Mouse (Mus musculus) ES-E14 (cell line): Measurements from ENCODE around the gene Ifna6. TPM values are rescaled to one million over a fixed set of nuclear protein-coding genes. Genes with fewer than 3 reads are reported as not detected.

Experiments
- DNase-seq: peaks from one replicate; pipeline ENCODE4 v3.0.0-alpha.2; 2013; ENCODE audit warnings: low read depth, low spot score
- H3K27ac ChIP-seq: 2 replicates; pipeline ENCODE4 v1.5.1; 2012; ENCODE audit warnings: low read depth, mild to moderate bottlenecking, low read length, moderate library complexity, mixed read lengths; ENCODE audit not compliant: poor library complexity, insufficient read depth, severe bottlenecking
- H3K36me3 ChIP-seq: 2 replicates; pipeline ENCODE4 v1.6.1; 2012; ENCODE audit warnings: mild to moderate bottlenecking, low read length, moderate library complexity, mixed read lengths; ENCODE audit not compliant: control insufficient read depth, poor library complexity, insufficient read depth, severe bottlenecking
- H3K4me1 ChIP-seq, 2 experiments: fragments of 150-350 bp in 1 of 2; sonication (generic) in 1 of 2; 2 replicates each; pipeline ENCODE4 v1.6.1; 2012; ENCODE audit warnings: low read length in 2 of 2, mild to moderate bottlenecking in 1 of 2, mixed read lengths in 1 of 2; ENCODE audit not compliant: control insufficient read depth in 2 of 2, insufficient read depth in 2 of 2, poor library complexity in 1 of 2
- H3K4me3 ChIP-seq, 2 experiments: fragments of 150-350 bp in 1 of 2; sonication (generic) in 1 of 2; 2 replicates each; pipeline ENCODE4 v1.5.1; 2012; ENCODE audit warnings: low read length in 2 of 2, low read depth in 1 of 2, mild to moderate bottlenecking in 1 of 2, mixed read lengths in 1 of 2; ENCODE audit not compliant: insufficient read depth in 1 of 2, poor library complexity in 1 of 2, severe bottlenecking in 1 of 2
- H3K9ac ChIP-seq: 2 replicates; pipeline ENCODE4 v1.6.1; 2012; ENCODE audit warnings: low read depth, mild to moderate bottlenecking, low read length, mixed read lengths; ENCODE audit not compliant: poor library complexity, insufficient read depth, severe bottlenecking
- H3K9me3 ChIP-seq: fragments of 150-350 bp; sonication (generic); 2 replicates; pipeline ENCODE4 v1.6.1; 2012; ENCODE audit warnings: low read depth, mild to moderate bottlenecking, low read length; ENCODE audit not compliant: control insufficient read depth, insufficient read depth
- CHD2 ChIP-seq: IDR thresholded peaks from 2 replicates; pipeline ENCODE4 v1.6.1; 2014; ENCODE audit warnings: mild to moderate bottlenecking, low read depth, low read length, inconsistent platforms
- HCFC1 ChIP-seq: IDR thresholded peaks from 2 replicates; pipeline ENCODE4 v1.6.1; 2012; ENCODE audit warnings: low read length, inconsistent platforms, borderline replicate concordance; ENCODE audit not compliant: insufficient read depth
- MAFK ChIP-seq: IDR thresholded peaks from 2 replicates; pipeline ENCODE4 v1.6.1; 2014; ENCODE audit warnings: mild to moderate bottlenecking, low read depth, low read length, inconsistent platforms; ENCODE audit not compliant: insufficient read depth
- ZC3H11A ChIP-seq: IDR thresholded peaks from 2 replicates; pipeline ENCODE4 v1.6.1; 2012; ENCODE audit warnings: low read depth, mild to moderate bottlenecking, inconsistent platforms, low read length, borderline replicate concordance
- ZNF384 ChIP-seq: IDR thresholded peaks from 2 replicates; pipeline ENCODE4 v1.6.1; 2012; ENCODE audit warnings: low read depth, low read length, inconsistent platforms
- in situ Hi-C, 2 experiments: fragments of 600-800 bp; cut with MboI; formaldehyde crosslinking; loops; one replicate each; pipeline ENCODE4 v1.15.1; 2025; ENCODE audit warnings: low sequenced_read_pairs in 2 of 2, inconsistent platforms in 1 of 2; ENCODE audit not compliant: unreplicated experiment in 2 of 2
- total RNA-seq: library from RNA; depleted of rRNA; stranded (reverse); fragments of 300-350 nt; gene quantifications from 2 replicates; pipeline ENCODE4 v1.2.3, GENCODE M21; 2012

Gene Ifna6
- total RNA-seq, 1 experiment = not detected

GRCm38 (mm10) chr4:88838828-88839227 lies 11.6 kb downstream of the Ifna6 start:
- Histone ChIP-seq H3K4me3 (no peak overlapping the region), H3K9me3 (no peaks in the 10 kb centered on the region), H3K27ac (no peak overlapping the region), H3K4me1 (no peaks in the 10 kb centered on the region), H3K9ac (no peak overlapping the region), H3K36me3 (no peaks in the 10 kb centered on the region)
- no peak for DNase-seq
- TF ChIP-seq CHD2 = no peak
- no peak for TF ChIP-seq ZC3H11A
- TF ChIP-seq HCFC1 = no peak
- no peak for TF ChIP-seq ZNF384
- TF ChIP-seq MAFK = no peak
- in situ Hi-C loops = no loop called here

GRCm38 (mm10) chr4:88840058-88840457 lies 12.8 kb downstream of the Ifna6 start:
- Histone ChIP-seq H3K9me3 (no peaks in the 10 kb centered on the region), H3K4me3 (no peak overlapping the region), H3K36me3 (no peaks in the 10 kb centered on the region), H3K4me1 (no peaks in the 10 kb centered on the region), H3K27ac (no peak overlapping the region), H3K9ac (no peak overlapping the region)
- in situ Hi-C loops = no loop called here
- DNase-seq = no peak
- TF ChIP-seq ZNF384 (no peak), HCFC1 (no peak), MAFK (no peak), CHD2 (no peak)

GRCm38 (mm10) chr4:88841438-88841911 lies 14.3 kb downstream of the Ifna6 start, which contains the start of gene Ifna4:
TSS of gene Ifna4 (plus strand) at chr4:88841861.
- TF ChIP-seq CHD2 = no peak
- TF ChIP-seq HCFC1 = no peak
- no peak for TF ChIP-seq MAFK
- no peak for TF ChIP-seq ZNF384
- no peak for TF ChIP-seq ZC3H11A
- DNase-seq = no peak
- no peaks in the 10 kb centered on the region for H3K36me3 ChIP-seq
- H3K27ac ChIP-seq = no peak within 1 kb of the TSS
- H3K9ac ChIP-seq = no peak within 1 kb of the TSS
- no peaks in the 10 kb centered on the region for H3K4me1 ChIP-seq
- no peaks in the 10 kb centered on the region for H3K9me3 ChIP-seq
- in situ Hi-C loops = no loop called here
- no peak within 1 kb of the TSS for H3K4me3 ChIP-seq

GRCm38 (mm10) chr4:88845334-88845733 lies 18.1 kb downstream of the Ifna6 start:
- H3K4me1 ChIP-seq = no peaks in the 10 kb centered on the region
- TF ChIP-seq MAFK = no peak
- TF ChIP-seq CHD2 = no peak
- TF ChIP-seq ZNF384 = no peak
- no peak for TF ChIP-seq ZC3H11A
- no peak for TF ChIP-seq HCFC1
- no peaks in the 10 kb centered on the region for H3K9me3 ChIP-seq
- no peak overlapping the region for H3K27ac ChIP-seq
- no peak overlapping the region for H3K9ac ChIP-seq
- in situ Hi-C loops = no loop called here
- no peaks in the 10 kb centered on the region for H3K36me3 ChIP-seq
- DNase-seq = no peak
- H3K4me3 ChIP-seq = no peak overlapping the region

- TF ChIP-seq ZNF384 = no peak
- no peak for TF ChIP-seq MAFK
- TF ChIP-seq CHD2 = no peak
- no peak for TF ChIP-seq HCFC1
- no peak for TF ChIP-seq ZC3H11A
- Histone ChIP-seq H3K27ac (no peak within 1 kb of the TSS), H3K36me3 (no peaks in the 10 kb centered on the region), H3K9me3 (no peaks in the 10 kb centered on the region), H3K9ac (no peak within 1 kb of the TSS), H3K4me3 (no peak within 1 kb of the TSS), H3K4me1 (no peaks in the 10 kb centered on the region)
- DNase-seq = no peak
- in situ Hi-C loops = no loop called here
Observed at GRCm38 (mm10) chr4:88849698-88850097, 22.5 kb downstream of the Ifna6 start, which contains the start of gene Ifna1. TSS of gene Ifna1 (plus strand) at chr4:88850087.
